Mouse (Mus musculus): ENCODE data around the gene Itm2b.

GRCm38 (mm10) chr14:73345614-73346013 lies 39.5 kb downstream of the Itm2b start:
- TF ChIP-seq POLR2A (IDR thresholded peaks at IDR 0.05; ENCODE audit: insufficient read depth, low read depth, low read length) (no peak), EP300 (IDR thresholded peaks at IDR 0.05; ENCODE audit: insufficient read depth, low read depth, low read length) (no peak), CTCF (IDR thresholded peaks at IDR 0.05) (peak; percentile 34)

Measured in heart, adult 2 months (tissue).